Mouse (Mus musculus) gastrocnemius, adult 8-10 months (tissue): Measurements from ENCODE around the gene Dhx36. TPM values are rescaled to one million over a fixed set of nuclear protein-coding genes. Genes with fewer than 3 reads are reported as not detected.

ENCODE experiments used
- DNase-seq, 2 experiments: peaks; one replicate each; pipeline ENCODE4 v3.0.0; 2022; ENCODE audit warnings: low spot score in 2 of 2
- total RNA-seq, 4 experiments: library from RNA; stranded (reverse); gene quantifications; 2 replicates each; pipeline ENCODE4 v1.2.4; 2022

Gene Dhx36
- 10 to 100 TPM; 13.8 to 15.8 (median 14.6) TPM for total RNA-seq

GRCm38 (mm10) chr3:62506488-62507205 is at the start of gene Dhx36:
Dhx36 (minus strand) TSS chr3:62507004.
- DNase-seq: peak; percentile 86 to 94

- no peak for DNase-seq
Measured at GRCm38 (mm10) chr3:62527593-62527992, 20.8 kb upstream of the Dhx36 start.

GRCm38 (mm10) chr3:62527160-62527559 is 20.4 kb upstream of the Dhx36 start:
- no peak for DNase-seq

DNA sequence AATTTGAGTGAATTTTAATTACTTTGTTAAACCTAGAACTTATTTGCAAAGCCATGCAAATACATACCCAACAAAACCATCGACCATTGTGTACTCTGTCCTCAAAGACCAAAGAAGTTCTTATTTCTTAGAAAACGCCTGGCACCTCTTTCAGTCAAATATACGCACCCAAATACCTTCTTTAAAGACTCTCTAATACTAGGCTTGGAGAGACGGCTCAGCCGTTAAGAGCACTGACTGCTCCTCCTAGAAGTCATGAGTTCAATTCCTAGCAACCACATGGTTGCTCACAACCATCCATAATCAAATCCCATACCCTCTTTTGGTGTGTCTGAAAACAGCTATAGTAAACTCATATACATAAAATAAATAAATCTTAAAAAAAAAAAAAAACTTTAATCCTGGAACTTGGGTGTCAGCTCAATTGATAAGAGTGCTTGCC is 423 bp upstream of the Dhx36 start:
- no peak for DNase-seq

GRCm38 (mm10) chr3:62505166-62505900 is 1.5 kb downstream of the Dhx36 start:
- DNase-seq: no peak

DNA sequence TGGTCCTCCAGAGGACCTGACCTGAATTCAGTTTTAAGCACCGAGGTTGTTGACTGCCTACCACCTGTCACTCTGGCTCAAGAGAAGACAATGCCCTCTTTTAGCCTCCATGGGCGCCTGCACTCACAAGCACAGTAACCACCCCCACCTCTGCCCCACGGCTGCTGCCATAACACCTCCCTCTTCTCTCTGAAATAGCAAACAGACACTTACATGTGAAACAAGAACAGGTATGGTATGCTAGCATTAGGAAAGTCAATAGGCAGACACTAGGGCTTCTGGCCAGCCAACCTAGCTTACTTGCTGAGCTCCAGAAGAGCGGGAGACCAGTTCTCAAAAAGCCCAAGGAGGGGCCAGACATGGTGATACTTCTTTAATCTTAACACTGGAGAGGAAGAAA is 7.5 kb downstream of the Dhx36 start:
- DNase-seq: no peak

- DNase-seq: no peak
Measured at GRCm38 (mm10) chr3:62492568-62492967, 14.2 kb downstream of the Dhx36 start.

- DNase-seq: no peak
Measured at GRCm38 (mm10) chr3:62484340-62484739, 22.5 kb downstream of the Dhx36 start.

DNA sequence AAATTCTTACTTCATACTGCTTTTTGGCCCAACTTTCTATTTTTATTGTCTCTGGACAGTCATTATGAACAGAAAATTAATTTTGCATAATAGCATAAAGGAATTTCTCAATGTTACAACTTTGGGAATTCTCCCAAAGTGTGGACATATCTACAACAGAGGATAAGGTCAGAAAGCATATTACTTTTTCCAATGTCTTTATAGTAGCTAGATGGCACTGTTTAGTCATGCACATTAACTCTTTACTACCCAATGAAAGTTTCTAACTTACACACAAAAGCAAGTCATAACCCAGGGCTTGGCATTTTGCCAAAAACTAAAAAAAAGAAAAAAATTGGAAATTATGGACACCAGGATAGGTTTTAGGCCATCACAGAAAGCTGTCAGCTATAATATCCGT is 36.6 kb downstream of the Dhx36 start:
- no peak for DNase-seq

DNA sequence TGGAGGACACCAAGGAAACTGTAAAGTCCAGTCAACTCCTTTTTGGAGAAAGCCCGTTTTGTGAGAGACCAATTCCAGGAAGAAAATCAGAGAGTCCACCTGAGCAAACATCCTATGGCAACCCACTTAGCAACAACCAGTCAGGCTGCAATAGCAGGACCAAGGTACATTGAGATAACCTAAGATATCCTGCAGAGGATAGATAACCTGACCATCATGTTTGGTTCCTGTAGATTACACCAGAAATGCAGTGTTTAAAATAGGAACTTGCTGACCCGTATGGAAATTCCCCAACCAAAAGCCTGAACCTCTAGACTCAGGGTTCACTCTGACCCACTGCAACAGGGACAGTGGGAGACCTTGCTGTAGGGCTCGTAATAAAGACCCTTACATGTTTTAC is 42.5 kb downstream of the Dhx36 start:
- DNase-seq: no peak

DNA sequence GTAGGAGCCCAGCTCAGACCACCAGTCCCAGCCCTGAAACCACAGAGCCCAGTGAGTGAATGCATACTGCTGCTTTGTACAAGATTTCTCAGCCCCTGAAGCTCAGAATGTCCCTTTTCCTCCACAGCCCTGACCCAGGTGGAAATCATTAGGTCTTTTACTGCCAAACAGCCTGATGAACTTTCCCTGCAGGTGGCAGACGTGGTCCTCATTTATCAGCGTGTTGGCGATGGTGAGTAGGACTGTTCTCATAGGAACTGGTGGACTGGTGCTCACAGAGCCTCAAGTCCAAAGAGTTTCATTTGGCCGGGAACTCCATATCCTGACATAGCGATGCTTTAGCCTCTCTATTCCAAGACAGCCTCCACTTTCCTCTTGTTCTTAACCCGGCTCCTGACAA is 47.3 kb downstream of the Dhx36 start:
- no peak for DNase-seq

DNA sequence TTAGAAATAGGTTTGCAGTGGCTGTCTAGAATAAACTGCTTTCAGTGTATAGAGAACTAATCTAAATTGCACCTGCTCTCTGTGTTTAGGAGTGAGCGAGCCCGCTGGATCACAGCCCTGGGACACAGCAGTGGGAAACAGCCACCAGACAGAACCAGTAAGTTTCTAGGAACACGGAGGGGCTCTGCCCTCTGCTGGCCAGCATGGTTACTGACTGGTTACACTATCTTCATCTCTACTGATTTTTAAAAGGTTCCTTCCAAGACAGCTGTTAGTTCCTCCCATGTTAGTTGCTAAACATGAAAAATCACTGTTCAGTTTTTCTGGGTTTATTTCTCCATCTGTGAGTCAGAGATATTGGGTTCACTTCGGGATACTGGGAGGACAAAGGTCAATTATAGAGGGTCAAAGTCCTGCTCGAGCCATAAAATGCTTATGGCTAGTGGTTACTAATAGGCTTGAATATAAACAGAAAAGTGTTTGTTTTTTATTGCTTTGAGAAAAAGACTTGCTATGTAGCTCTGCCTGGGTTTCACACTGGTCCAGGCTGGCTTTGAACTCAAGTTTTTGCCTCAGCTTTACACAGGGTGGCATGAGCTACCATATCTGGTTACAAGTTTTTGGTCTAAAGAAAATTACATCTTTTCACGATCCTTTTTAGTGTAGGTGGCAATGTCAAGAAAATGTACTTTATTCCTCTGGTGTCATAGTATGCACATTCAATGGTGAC is 48.4 kb downstream of the Dhx36 start:
- DNase-seq: peak; percentile 19 to 36

- no peak for DNase-seq
Measured at GRCm38 (mm10) chr3:62455854-62456253, 51.0 kb downstream of the Dhx36 start.

- DNase-seq: no peak
Measured at GRCm38 (mm10) chr3:62454096-62454495, 52.7 kb downstream of the Dhx36 start.

GRCm38 (mm10) chr3:62452961-62453360 is 53.8 kb downstream of the Dhx36 start:
- no peak for DNase-seq

- DNase-seq: no peak
Measured at GRCm38 (mm10) chr3:62449871-62450496, 56.8 kb downstream of the Dhx36 start.

DNA sequence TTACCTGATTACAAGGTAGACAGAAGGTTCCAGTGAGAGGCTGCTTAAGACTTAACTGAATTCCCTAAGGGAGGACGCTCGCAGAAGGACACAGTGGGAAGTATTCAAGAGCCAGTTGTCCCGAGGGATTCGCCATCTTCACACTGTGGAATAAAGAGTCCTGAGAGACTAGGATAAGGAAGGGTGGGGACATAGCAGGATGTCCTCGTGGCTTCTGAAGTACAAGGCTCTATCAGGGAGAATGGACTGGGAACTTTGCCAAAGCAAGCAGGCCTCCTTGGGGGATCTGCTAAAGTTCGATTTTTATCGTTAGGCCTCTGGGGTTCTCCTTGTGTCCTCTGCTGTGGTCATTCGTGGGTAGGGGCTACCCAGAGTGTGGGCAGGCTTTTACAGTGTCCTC is 59.7 kb downstream of the Dhx36 start:
- DNase-seq: no peak

DNA sequence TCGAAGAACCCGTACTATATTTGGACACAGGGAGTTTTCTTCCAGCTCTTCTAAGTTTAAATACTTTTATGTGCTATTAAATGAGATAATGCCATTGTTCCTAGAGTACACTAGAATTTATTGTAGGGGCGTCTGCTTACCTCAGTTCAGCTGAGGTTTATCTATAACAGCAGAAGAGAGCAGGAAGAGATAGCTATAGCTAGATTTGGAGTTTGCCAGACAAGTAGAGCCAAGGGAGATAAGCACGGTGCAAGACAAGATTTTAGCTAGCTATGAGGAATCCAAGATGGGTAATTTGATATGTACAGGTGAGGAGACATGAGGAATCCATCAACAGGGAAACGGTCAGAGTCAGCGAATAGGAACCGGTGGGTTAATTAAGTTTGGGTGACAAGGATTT is 60.5 kb downstream of the Dhx36 start:
- DNase-seq: no peak

GRCm38 (mm10) chr3:62443582-62444194 is 63.1 kb downstream of the Dhx36 start:
- no peak for DNase-seq

- no peak for DNase-seq
Measured at GRCm38 (mm10) chr3:62440431-62440969, 66.3 kb downstream of the Dhx36 start.

GRCm38 (mm10) chr3:62435923-62436322 is 70.9 kb downstream of the Dhx36 start:
- no peak for DNase-seq
